Mouse (Mus musculus) stomach, postnatal 0 days (tissue): ENCODE measurements at regions not wholly inside any gene's neighbourhood (a gene's known extent, or its start where the extent isn't known, plus 50 kb on each side); places are given as distances from the start of the nearest gene placed in this dataset.

Experiments
- CTCF ChIP-seq: IDR thresholded peaks from 2 replicates; pipeline ENCODE4 v1.5.1; 2016; ENCODE audit warnings: antibody characterized with exemption, low read depth, mild to moderate bottlenecking, moderate library complexity
- EP300 ChIP-seq: optimal IDR thresholded peaks from 2 replicates; pipeline ENCODE3; 2016; ENCODE audit warnings: antibody characterized with exemption

- TF ChIP-seq CTCF (no peak), EP300 (no peak)
These were observed 538.8 kb downstream of the Tfec start for GRCm38 (mm10) chr6:16359464-16359863.
